Comparison of ENCODE assay signal across 7 mouse cellular contexts in genomic region chr6:86585070-86585600, GRCm38 (mm10). TPM values are rescaled to one million over a fixed set of nuclear protein-coding genes. Genes with fewer than 3 reads are reported as not detected.
A peak's percentile ranks its signal among the peaks of the same experiment; 100 is the strongest.
DNase-seq lines count a peak whose midpoint lies in the region; ATAC-seq lines count a peak whose summit lies in the region.

No protein-coding gene starts in this region.

- peak; percentile 79 for ATAC-seq in embryonic facial prominence, embryonic 13.5 days (ENCODE audit: insufficient number of reproducible peaks, insufficient read depth, low FRiP score, low TSS enrichment, low read depth)

- peak overlapping the region; percentile 70 for H3K9ac ChIP-seq in embryonic facial prominence, embryonic 13.5 days

- peak overlapping the region; percentile 87 for H3K27ac ChIP-seq in embryonic facial prominence, embryonic 13.5 days
- H3K27ac ChIP-seq in midbrain, embryonic 10.5 days (replicated peaks), result peak overlapping the region; percentile 81

- intact Hi-C loops in left cerebral cortex, postnatal 4 days (cut with DNase I), result no loop called here

- DNase-seq in adrenal gland, postnatal 36 days, result peak; percentile 93 to 95
- DNase-seq in heart, adult 18-20 months, result peak; percentile 91 to 96
- peak; percentile 95 for DNase-seq in kidney, adult 11 months
- DNase-seq in left cerebral cortex, postnatal 4 days, result peak; percentile 88
- DNase-seq in midbrain, embryonic 10.5 days (ENCODE audit: low spot score), result peak; percentile 67
- peak; percentile 87 for DNase-seq in right cerebral cortex, postnatal 25 days

- no peaks in the 10 kb centered on the region for H3K27me3 ChIP-seq in embryonic facial prominence, embryonic 13.5 days
- H3K27me3 ChIP-seq in midbrain, embryonic 10.5 days (ENCODE audit: low read depth, poor library complexity, severe bottlenecking), result no peaks in the 10 kb centered on the region

- H3K9me3 ChIP-seq in embryonic facial prominence, embryonic 13.5 days, result no peaks in the 10 kb centered on the region
- no peaks in the 10 kb centered on the region for H3K9me3 ChIP-seq in midbrain, embryonic 10.5 days (replicated peaks)

- WGBS in embryonic facial prominence, embryonic 13.5 days, result 6% methylated on average over 16 of the region's 16 CpGs
- WGBS in midbrain, embryonic 10.5 days, result 20% methylated on average over 16 of the region's 16 CpGs

- H3K36me3 ChIP-seq in embryonic facial prominence, embryonic 13.5 days, result no peaks in the 10 kb centered on the region
- H3K36me3 ChIP-seq in midbrain, embryonic 10.5 days, result no peaks in the 10 kb centered on the region

- peaks cover 23% of the 10 kb centered on the region for H3K4me1 ChIP-seq in embryonic facial prominence, embryonic 13.5 days
- peaks cover 26% of the 10 kb centered on the region for H3K4me1 ChIP-seq in midbrain, embryonic 10.5 days

- H3K4me2 ChIP-seq in embryonic facial prominence, embryonic 13.5 days, result peak overlapping the region; percentile 58

- H3K4me3 ChIP-seq in embryonic facial prominence, embryonic 13.5 days, result peak overlapping the region; percentile 37
- H3K4me3 ChIP-seq in midbrain, embryonic 10.5 days, result peak overlapping the region; percentile 39

RNA-seq across cellular contexts. Expression of gene Asprv1, which starts 42.8 kb away (rescaled TPM):
- under 1 TPM in 1 of 2 experiments, not detected in 1; 0.20 TPM for total RNA-seq in adrenal gland, postnatal 36 days (2021)
- 12.1 and 13.4 TPM in 2 replicates for polyA plus RNA-seq in embryonic facial prominence, embryonic 13.5 days (2015; fragmentation: Nextera tagmentation; extraction: Ambion mirVana)
- not detected for total RNA-seq in heart, adult 18-20 months (2021)
- 1 to 10 TPM; 1.1 to 1.7 TPM for total RNA-seq in left cerebral cortex, postnatal 4 days (2021)
- polyA plus RNA-seq in midbrain, embryonic 10.5 days (2016; fragmentation: Nextera tagmentation; extraction: Ambion mirVana), result 0.25 and 0.53 TPM in 2 replicates

RNA-seq across cellular contexts. Expression of gene Pcbp1, which starts 59.0 kb away (rescaled TPM):
- total RNA-seq in adrenal gland, postnatal 36 days (2021), result 100 to 1,000 TPM; 316 to 364 TPM
- 270 and 423 TPM in 2 replicates for polyA plus RNA-seq in embryonic facial prominence, embryonic 13.5 days (2015; fragmentation: Nextera tagmentation; extraction: Ambion mirVana)
- total RNA-seq in heart, adult 18-20 months (2021), result 100 to 1,000 TPM; 142 to 150 TPM
- total RNA-seq in left cerebral cortex, postnatal 4 days (2021), result 100 to 1,000 TPM; 206 to 208 TPM
- 321 and 408 TPM in 2 replicates for polyA plus RNA-seq in midbrain, embryonic 10.5 days (2016; fragmentation: Nextera tagmentation; extraction: Ambion mirVana)

Comparison
In these comparisons a context has a peak if more than half of its experiments do, and no peak if none do; other contexts are left out.
1. Peak in every context shown above with its lines: DNase-seq, ATAC-seq, H3K4me3 ChIP-seq and H3K27ac ChIP-seq.